In the genomic region with DNA sequence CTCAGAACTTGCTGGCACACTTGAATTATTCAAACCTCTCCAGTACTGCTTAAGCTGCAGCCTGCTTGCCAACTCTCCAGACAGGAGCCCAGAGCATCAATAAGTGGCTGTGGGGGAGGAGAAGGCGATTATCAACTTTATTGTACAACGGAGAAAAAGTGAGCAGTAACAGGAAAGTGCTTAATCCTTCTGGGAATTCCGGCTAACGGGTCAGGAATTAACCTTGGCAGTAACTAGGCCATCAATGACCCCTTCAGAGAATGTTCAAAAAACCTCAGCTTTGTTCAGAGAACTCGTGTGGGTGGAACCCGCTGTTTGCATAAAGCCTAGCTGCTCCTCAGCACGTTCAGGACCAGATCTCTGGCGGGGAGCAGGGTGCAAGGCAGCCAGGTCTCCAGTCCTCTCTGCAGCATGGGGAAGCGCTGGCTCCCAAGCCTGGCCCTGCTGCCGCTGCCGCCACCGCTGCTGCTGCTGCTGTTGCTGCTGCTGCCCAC, we compare ENCODE assay signal across 9 mouse cellular contexts. TPM values are rescaled to one million over a fixed set of nuclear protein-coding genes. Genes with fewer than 3 reads are reported as not detected.
DNase-seq lines count a peak whose midpoint lies in the region; ATAC-seq and TF ChIP-seq lines count a peak whose summit lies in the region.
"Had no signal": no experiment of that assay in that cellular context is flagged by ENCODE, and none has a peak within 500 bp of the region (broad histone marks: within the 10 kb centered on the region; RNA-seq: fewer than 3 reads in every experiment).

No protein-coding gene starts in this region.

- H3K27me3 ChIP-seq in midbrain, embryonic 12.5 days: no peaks in the 10 kb centered on the region; the same call in 1 of the 2 replicates

- H3K9me3 ChIP-seq in midbrain, embryonic 12.5 days: no peaks in the 10 kb centered on the region

- H3K36me3 ChIP-seq in midbrain, embryonic 12.5 days: no peaks in the 10 kb centered on the region

- DNase-seq in gastrocnemius, postnatal 10 days: peak; percentile 9
- no peak for DNase-seq in gastrocnemius, adult 2 months
- DNase-seq in adrenal gland, adult 2 months: peak; percentile 45
- DNase-seq in forelimb bud, embryonic 11.5 days (ENCODE audit: low read depth, low spot score): peak; percentile 31
- peak; percentile 10 to 33 for DNase-seq in layer of hippocampus, postnatal 10 days (ENCODE audit: low spot score in 2 of 2)
- DNase-seq in urinary bladder, postnatal 4 days (ENCODE audit: low spot score in 2 of 2): no peak
- no peak for DNase-seq in ovary, postnatal 14 days (ENCODE audit: low spot score)

- H3K4me2 ChIP-seq in midbrain, embryonic 12.5 days (replicated peaks): peak overlapping the region; percentile 53

- peak; percentile 92 for ATAC-seq in midbrain, embryonic 12.5 days (ENCODE audit: low FRiP score, low read depth)

- intact Hi-C loops in gastrocnemius, adult 2 months (cut with DNase I): no loop called here

- peak overlapping the region; percentile 37; the same call in 1 of the 2 replicates for H3K9ac ChIP-seq in midbrain, embryonic 12.5 days (replicated peaks)

- peaks cover 7% of the 10 kb centered on the region; the same call in 1 of the 2 replicates for H3K4me1 ChIP-seq in midbrain, embryonic 12.5 days

- no peak overlapping the region for H3K27ac ChIP-seq in gastrocnemius, adult 2 months
- H3K27ac ChIP-seq in midbrain, embryonic 12.5 days (replicated peaks): no peak overlapping the region; the same call in 1 of the 2 replicates

- H3K4me3 ChIP-seq in gastrocnemius, adult 2 months: no peak overlapping the region
- H3K4me3 ChIP-seq in midbrain, embryonic 12.5 days: peak overlapping the region; percentile 33

- no peak for TF ChIP-seq CTCF in gastrocnemius, adult 2 months (IDR thresholded peaks at IDR 0.05)

- under 1% methylated on average over 12 of the region's 12 CpGs for WGBS in midbrain, embryonic 12.5 days

RNA-seq across cellular contexts. Expression of a gene that starts 0.7 kb away (rescaled TPM):
- total RNA-seq in gastrocnemius, postnatal 10 days (2021): under 1 TPM; 0.12 to 0.93 TPM
- not detected for total RNA-seq in gastrocnemius, adult 2 months (2021)
- 10 to 100 TPM in 1 of 2 experiments, 1 to 10 TPM in 1; 1.5 to 55.2 TPM for total RNA-seq in adrenal gland, adult 2 months (2021)
- 1.9 and 6.5 TPM in 2 replicates for polyA plus RNA-seq in adrenal gland, adult 2 months (2012; rRNA removed)
- 1 to 10 TPM; 5.6 to 6.1 TPM for total RNA-seq in layer of hippocampus, postnatal 10 days (2021)
- polyA plus RNA-seq in midbrain, embryonic 12.5 days (2016; fragmentation: Nextera tagmentation; extraction: Ambion mirVana): 8.7 and 8.9 TPM in 2 replicates
- polyA plus RNA-seq: small intestine, adult 2 months had no signal

Comparison
In these comparisons a context has a peak if more than half of its experiments do, and no peak if none do; other contexts are left out.
1. DNase-seq: peak in gastrocnemius, postnatal 10 days (single experiment), adrenal gland, adult 2 months (single experiment), forelimb bud, embryonic 11.5 days (single experiment) and layer of hippocampus, postnatal 10 days (2 of 2); none in gastrocnemius, adult 2 months (single experiment), urinary bladder, postnatal 4 days (0 of 2) and ovary, postnatal 14 days (single experiment).